Mouse (Mus musculus) stomach, embryonic 16.5 days (tissue): ENCODE data around the gene Abcg4. TPM values are rescaled to one million over a fixed set of nuclear protein-coding genes. Genes with fewer than 3 reads are reported as not detected.
"Not testable (repeated sequence)": the region's sequence is repeated elsewhere in the genome, so short reads cannot be mapped to it uniquely, and the experiment has no call there.

Source experiments
- ATAC-seq: fragments of 200-750 bp; cut with Nextera tagmentation; 2 replicates; pipeline ENCODE4 v1.8.0; 2017; ENCODE audit warnings: moderate number of reproducible peaks, moderate TSS enrichment; ENCODE audit not compliant: insufficient read depth, low FRiP score
- H3K27ac ChIP-seq: fragments of 300-500 bp; sonication (generic); 2 replicates; pipeline ENCODE4 v1.5.1; 2014; ENCODE audit warnings: low read length
- H3K27me3 ChIP-seq: fragments of 300-500 bp; sonication (generic); 2 replicates; pipeline ENCODE4 v1.6.1; 2014; ENCODE audit warnings: low read length, control low read depth, mixed read lengths; ENCODE audit not compliant: control insufficient read depth, insufficient read depth
- H3K36me3 ChIP-seq: fragments of 300-500 bp; sonication (generic); 2 replicates; pipeline ENCODE4 v1.6.1; 2014; ENCODE audit warnings: low read length; ENCODE audit not compliant: control insufficient read depth, insufficient read depth
- H3K4me1 ChIP-seq: fragments of 300-500 bp; sonication (generic); 2 replicates; pipeline ENCODE4 v1.6.1; 2014; ENCODE audit warnings: low read length, control low read depth, mixed read lengths; ENCODE audit not compliant: control insufficient read depth, insufficient read depth
- H3K4me2 ChIP-seq: fragments of 300-500 bp; sonication (generic); 2 replicates; pipeline ENCODE4 v1.6.1; 2014; ENCODE audit warnings: low read depth, low read length, mixed read lengths
- H3K4me3 ChIP-seq: fragments of 300-500 bp; sonication (generic); replicated peaks from 2 replicates; pipeline ENCODE4 v1.5.1; 2014; ENCODE audit warnings: mild to moderate bottlenecking, low read length
- H3K9ac ChIP-seq: fragments of 300-500 bp; sonication (generic); 2 replicates; pipeline ENCODE4 v1.6.1; 2014; ENCODE audit warnings: low read length
- H3K9me3 ChIP-seq: fragments of 300-500 bp; sonication (generic); replicated peaks from 2 replicates; pipeline ENCODE4 v1.6.1; 2016; ENCODE audit warnings: low read length, control low read depth; ENCODE audit not compliant: control insufficient read depth
- WGBS: fragments of 180-500 bp; shearing (Covaris S2); extraction: QIAGEN DNeasy Blood & Tissue Kit; methylation state at CpG from one replicate; pipeline ENCODE4 v1.1.7; 2014; 5-methylcytosine and 5-hydroxymethylcytosine counted together
- polyA plus RNA-seq: library from polyadenylated mRNA; unstranded; fragments of >200 nt; fragmentation: Nextera tagmentation; extraction: Ambion mirVana; gene quantifications from 2 replicates; pipeline ENCODE4 v1.2.1, GENCODE M21; 2015

Abcg4 gene
- polyA plus RNA-seq, 1 experiment from 2014 or later, result 5.2 TPM

DNA sequence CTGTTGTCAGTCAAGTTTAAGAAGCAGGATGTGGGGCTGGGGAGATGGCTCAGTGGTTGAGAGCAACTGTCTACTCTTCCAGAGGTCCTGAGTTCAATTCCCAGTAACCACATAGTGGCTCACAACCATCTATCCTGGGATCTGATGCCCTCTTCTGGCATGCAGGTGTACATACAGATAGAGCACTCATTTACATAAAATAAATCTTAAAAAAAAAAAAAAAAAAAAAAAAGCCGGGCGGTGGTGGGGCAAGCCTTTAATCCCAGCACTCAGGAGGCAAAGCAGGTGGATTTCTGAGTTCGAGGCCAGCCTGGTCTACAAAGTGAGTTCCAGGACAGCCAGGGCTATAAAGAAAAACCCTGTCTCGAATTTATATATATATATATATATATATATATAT lies 35.2 kb upstream of the Abcg4 start:
- WGBS, result 68% methylated on average over 4 of the region's 4 CpGs
- H3K9ac ChIP-seq, H3K4me2 ChIP-seq, H3K27ac ChIP-seq, ATAC-seq, H3K36me3 ChIP-seq, H3K4me3 ChIP-seq, H3K9me3 ChIP-seq, H3K27me3 ChIP-seq: not testable (repeated sequence)
- peaks cover 16% of the 10 kb centered on the region for H3K4me1 ChIP-seq

DNA sequence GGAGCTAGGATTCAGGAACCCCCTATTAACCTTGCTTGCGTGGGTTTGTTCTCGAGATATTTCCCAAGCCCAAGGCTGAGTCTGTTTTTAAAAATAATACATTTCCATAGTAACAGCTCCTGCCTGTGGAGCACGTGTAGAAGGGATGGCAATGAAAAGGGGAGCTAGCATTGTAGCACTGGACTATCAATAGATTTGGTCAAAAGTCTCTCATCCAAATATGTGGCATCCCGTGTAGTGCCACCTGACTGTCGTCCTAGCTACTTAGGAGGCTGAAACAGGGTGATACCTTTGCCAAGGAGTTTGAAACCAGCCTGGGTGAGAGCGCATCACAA lies 32.4 kb upstream of the Abcg4 start:
- Histone ChIP-seq H3K4me1 (peaks cover 20% of the 10 kb centered on the region), H3K27ac (peak overlapping the region; percentile 81), H3K9ac (peak overlapping the region; percentile 66), H3K9me3 (no peaks in the 10 kb centered on the region), H3K4me3 (peak overlapping the region; percentile 91), H3K27me3 (no peaks in the 10 kb centered on the region), H3K36me3 (no peaks in the 10 kb centered on the region), H3K4me2 (peak overlapping the region; percentile 74)
- ATAC-seq, result peak; percentile 1; the same call in 1 of the 2 replicates
- WGBS, result 14% methylated on average over 6 of the region's 6 CpGs

DNA sequence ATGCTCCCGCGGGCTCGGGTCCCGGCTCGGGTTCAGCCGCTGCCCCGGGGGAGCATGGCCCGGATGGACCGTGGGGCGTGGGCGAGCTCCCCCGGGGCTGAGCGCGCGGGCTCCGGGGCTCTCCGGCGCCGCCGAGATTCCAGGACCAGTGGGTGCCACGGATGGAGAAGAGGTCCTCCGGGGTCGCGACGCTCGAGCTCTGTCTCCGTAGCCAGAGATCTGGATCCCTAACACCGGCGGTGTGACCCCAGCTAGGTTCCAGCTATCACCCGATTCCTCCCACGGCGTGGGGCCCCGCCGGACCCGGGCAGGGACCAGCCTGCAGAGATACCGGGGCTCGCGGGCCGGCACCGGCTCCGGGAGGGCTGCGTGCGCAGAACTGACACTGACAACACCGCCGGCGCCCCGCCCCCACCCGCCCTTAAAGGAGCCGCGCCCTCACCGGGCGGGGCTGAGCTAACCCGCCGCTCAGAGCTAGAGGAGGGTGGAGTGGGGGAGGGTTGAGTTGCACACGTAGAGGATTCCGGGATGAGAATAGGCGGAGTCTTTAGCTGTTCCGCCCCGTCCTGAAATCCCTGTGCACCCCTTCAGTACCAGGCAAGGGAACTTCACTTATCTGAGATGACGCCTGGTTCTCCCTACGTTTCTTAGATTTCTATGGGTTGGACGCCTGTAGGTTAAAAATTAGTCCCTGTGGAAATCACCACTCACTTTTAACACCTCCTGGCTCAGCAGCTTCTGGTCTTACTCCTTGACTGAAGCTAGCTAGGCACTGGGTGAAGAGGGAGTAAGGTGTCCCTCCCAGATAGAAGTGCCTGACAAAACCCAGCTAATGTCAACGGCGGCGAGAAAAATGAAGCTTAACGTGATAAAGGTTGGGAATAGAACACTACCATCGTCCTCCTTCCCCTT lies 31.7 kb upstream of the Abcg4 start, which contains the start of gene C2cd2l:
C2cd2l (minus strand) TSS at position 399 of the 912 bp plus-strand sequence.
- Histone ChIP-seq H3K4me2 (peak within 1 kb of the TSS; percentile 87), H3K9ac (peak within 1 kb of the TSS; percentile 93), H3K4me3 (peak within 1 kb of the TSS; percentile 91), H3K27ac (peak within 1 kb of the TSS; percentile 81), H3K4me1 (peaks cover 18% of the 10 kb centered on the region), H3K27me3 (no peaks in the 10 kb centered on the region), H3K36me3 (peaks cover 3% of the 10 kb centered on the region; the same call in 1 of the 2 replicates), H3K9me3 (no peaks in the 10 kb centered on the region)
- under 1% methylated on average over 67 of the region's 67 CpGs for WGBS
- ATAC-seq, result peak; percentile 99

DNA sequence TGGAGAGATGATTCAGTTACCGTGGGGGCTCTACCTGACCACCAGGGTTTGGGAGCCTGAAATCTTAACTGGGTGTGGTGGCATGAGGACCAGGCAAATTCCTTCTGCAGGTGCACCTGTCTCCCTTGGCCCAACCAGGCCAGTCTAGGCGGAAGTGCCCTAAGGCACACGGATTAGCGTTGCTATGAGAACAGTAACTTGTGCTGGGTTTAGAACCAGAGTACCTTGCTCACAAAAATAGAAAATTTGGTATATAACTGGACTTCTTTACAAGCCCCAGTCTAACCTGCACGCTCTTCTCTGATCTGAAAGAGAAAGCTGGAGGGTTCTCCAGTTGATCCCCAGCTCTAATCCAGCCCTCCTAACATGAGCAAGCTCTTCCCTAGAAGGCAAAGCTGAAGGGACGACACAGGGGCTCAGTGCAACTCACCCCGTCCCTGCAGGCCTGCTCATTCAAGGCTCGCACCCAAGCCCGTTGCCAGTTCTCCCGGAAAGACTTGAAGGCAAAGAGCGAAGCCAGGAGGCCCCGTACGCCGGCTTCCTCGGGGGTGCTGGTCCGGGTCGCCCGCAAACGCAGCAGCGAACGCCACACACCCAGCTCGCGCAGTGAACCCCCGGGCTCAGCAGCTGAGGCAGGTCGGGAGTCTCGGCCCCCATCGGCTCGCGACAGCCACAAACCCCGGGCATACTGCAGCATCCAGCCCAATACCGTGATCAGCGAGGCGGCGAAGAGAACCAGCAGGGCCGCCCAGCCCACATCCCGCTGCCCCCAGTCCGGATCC lies 30.9 kb upstream of the Abcg4 start:
- Histone ChIP-seq H3K27ac (peak overlapping the region; percentile 75), H3K27me3 (no peaks in the 10 kb centered on the region), H3K4me3 (peak overlapping the region; percentile 91), H3K4me1 (peaks cover 18% of the 10 kb centered on the region), H3K9me3 (no peaks in the 10 kb centered on the region), H3K9ac (peak overlapping the region; percentile 93), H3K36me3 (peaks cover 11% of the 10 kb centered on the region), H3K4me2 (peak overlapping the region; percentile 87)
- WGBS, result 3% methylated on average over 37 of the region's 37 CpGs
- no peak for ATAC-seq

DNA sequence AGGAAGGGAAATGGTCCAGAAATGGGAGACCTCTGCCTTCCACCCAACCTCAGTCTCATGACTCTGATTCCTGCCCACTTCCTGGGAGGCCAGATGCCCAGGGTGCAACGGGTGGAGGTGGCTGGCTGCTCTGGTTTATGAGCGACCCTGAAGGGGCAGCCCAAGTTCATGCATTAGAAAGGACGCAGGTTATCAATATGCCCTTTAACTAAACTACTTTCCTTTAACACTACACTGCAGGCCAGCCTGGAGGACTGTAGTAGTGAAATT lies 30.3 kb upstream of the Abcg4 start:
- no peak for ATAC-seq
- WGBS, result 28% methylated on average over 3 of the region's 3 CpGs
- Histone ChIP-seq H3K4me3 (peak overlapping the region; percentile 91), H3K36me3 (peaks cover 11% of the 10 kb centered on the region), H3K9me3 (no peaks in the 10 kb centered on the region), H3K9ac (peak overlapping the region; percentile 93), H3K4me2 (peak overlapping the region; percentile 87), H3K4me1 (peaks cover 18% of the 10 kb centered on the region), H3K27ac (peak overlapping the region; percentile 75), H3K27me3 (no peaks in the 10 kb centered on the region)

DNA sequence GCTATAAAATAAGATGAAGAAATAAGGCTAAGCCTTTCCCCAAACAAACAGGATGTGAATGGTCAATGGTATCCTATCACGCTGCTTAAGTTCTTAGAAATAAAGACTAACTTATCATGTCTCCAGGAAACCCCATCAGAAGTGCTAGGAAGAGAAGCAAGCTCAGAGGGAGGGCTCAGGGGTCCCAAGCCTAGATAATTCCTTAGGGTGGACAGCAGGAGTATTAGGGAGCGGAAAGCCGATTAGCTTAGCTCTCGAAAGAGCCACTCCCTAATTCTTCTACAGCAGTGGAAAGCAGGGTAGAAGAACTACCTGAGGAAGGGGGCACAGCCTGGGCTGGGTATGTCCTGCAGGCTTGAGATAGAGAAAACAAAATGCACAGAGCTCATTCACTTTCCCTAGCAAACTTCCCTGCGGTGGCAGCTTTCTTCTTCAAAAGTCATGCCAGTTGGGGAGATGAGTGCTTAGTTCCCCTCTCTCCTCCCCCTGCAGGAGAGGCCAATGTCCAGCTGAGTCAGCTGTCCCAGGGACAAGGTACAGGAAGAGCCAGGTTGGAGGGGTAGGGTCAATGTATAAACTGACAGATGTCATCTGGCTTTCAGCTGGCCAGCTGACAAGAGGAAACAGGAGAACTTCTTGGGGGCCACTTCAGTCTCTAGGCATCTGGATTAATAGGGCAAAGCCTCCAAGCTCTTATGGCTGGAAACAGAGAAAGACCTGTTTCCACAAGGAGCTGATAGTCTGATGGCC lies 29.8 kb upstream of the Abcg4 start:
- Histone ChIP-seq H3K27me3 (no peaks in the 10 kb centered on the region), H3K27ac (peak overlapping the region; percentile 75), H3K9me3 (no peaks in the 10 kb centered on the region), H3K36me3 (peaks cover 11% of the 10 kb centered on the region), H3K4me1 (peaks cover 18% of the 10 kb centered on the region), H3K4me3 (peak overlapping the region; percentile 91), H3K4me2 (peak overlapping the region; percentile 87), H3K9ac (peak overlapping the region; percentile 93)
- no peak for ATAC-seq
- 59% methylated on average over 5 of the region's 5 CpGs for WGBS

DNA sequence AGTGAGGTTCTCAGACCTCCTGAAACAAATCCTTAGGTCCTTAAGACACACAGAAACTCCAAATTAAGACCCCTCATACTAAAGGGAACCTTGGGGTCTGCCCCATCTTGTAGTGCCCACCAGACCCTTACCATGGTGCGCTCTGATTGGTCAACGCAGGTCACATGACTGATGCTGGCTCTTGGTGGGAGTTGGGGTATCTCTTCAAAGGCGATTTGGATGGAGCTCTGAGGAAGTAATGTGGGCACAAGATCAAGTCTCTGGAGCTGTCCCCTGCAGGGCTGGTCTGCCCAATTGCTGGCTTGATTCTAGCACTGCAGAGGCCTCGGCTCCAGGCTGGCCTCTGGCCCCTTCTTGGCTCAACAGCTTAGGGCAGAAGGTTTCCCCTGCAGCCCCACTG lies 29.0 kb upstream of the Abcg4 start:
- H3K4me1 ChIP-seq, result peaks cover 18% of the 10 kb centered on the region
- no peaks in the 10 kb centered on the region for H3K27me3 ChIP-seq
- no peak for ATAC-seq
- H3K4me3 ChIP-seq, result no peak overlapping the region
- no peak overlapping the region for H3K27ac ChIP-seq
- 74% methylated on average over 4 of the region's 4 CpGs for WGBS
- H3K4me2 ChIP-seq, result no peak overlapping the region
- 0 out of 2 replicates have a peak overlapping the region, but pooled peaks have one; percentile 9 for H3K9ac ChIP-seq
- no peaks in the 10 kb centered on the region for H3K9me3 ChIP-seq
- peaks cover 14% of the 10 kb centered on the region for H3K36me3 ChIP-seq

DNA sequence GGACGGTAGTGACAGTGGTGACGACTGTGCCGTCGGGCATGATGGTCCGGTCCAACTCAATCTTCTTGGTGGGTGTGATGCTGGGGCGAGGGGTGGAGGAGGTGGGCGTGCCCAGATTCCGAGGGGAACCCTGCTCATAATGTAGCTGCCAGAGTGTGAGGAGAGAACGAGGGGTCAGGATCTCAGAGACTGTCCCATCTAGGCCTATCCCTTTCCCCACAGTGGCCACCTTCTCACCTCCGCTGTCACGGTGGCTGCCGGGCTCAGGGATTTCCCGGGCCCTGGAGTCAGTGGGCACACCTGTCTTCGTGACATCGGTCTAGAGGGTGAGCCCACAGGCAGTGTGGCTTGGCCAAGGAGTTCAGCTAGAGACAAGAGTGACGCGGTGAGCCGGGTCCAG lies 26.5 kb upstream of the Abcg4 start:
- Histone ChIP-seq H3K9me3 (no peaks in the 10 kb centered on the region), H3K4me1 (peaks cover 32% of the 10 kb centered on the region), H3K36me3 (peaks cover 14% of the 10 kb centered on the region), H3K27ac (no peak overlapping the region), H3K4me2 (no peak overlapping the region), H3K4me3 (no peak overlapping the region), H3K9ac (no peak overlapping the region), H3K27me3 (no peaks in the 10 kb centered on the region)
- ATAC-seq, result no peak
- WGBS, result 92% methylated on average over 18 of the region's 18 CpGs

DNA sequence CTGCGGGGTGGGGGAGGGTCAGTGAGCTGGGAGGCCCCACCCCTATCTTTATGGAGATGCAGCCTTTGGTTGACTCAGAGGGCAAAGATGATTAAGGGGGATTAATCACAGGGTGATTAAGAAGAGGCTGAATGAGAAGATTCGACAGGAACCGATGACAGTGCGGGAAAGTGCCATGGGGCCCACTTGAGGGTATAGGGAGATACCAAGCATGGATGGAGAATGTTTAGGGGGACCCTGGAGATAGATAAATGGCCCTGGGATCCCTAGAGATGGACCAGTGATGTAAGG lies 25.8 kb upstream of the Abcg4 start:
- no peak overlapping the region for H3K27ac ChIP-seq
- no peaks in the 10 kb centered on the region for H3K27me3 ChIP-seq
- peaks cover 14% of the 10 kb centered on the region for H3K36me3 ChIP-seq
- H3K4me3 ChIP-seq, result no peak overlapping the region
- H3K9me3 ChIP-seq, result no peaks in the 10 kb centered on the region
- WGBS, result 74% methylated on average over 4 of the region's 4 CpGs
- no peak overlapping the region for H3K4me2 ChIP-seq
- ATAC-seq, result no peak
- H3K9ac ChIP-seq, result no peak overlapping the region
- peaks cover 31% of the 10 kb centered on the region for H3K4me1 ChIP-seq
